Mouse (Mus musculus): ENCODE measurements around the gene Hspbap1. TPM values are rescaled to one million over a fixed set of nuclear protein-coding genes. Genes with fewer than 3 reads are reported as not detected.

Gene Hspbap1
- polyA plus RNA-seq, 1 experiment, result 8.7 TPM

GRCm38 (mm10) chr16:35763590-35764296, 6.4 kb upstream of the Hspbap1 start:
- DNase-seq (ENCODE audit: low spot score), result no peak

- no peak for DNase-seq (ENCODE audit: low spot score)
Observed at GRCm38 (mm10) chr16:35764941-35765340, 5.2 kb upstream of the Hspbap1 start.

GRCm38 (mm10) chr16:35765449-35765848, 4.7 kb upstream of the Hspbap1 start:
- DNase-seq (ENCODE audit: low spot score), result no peak

- DNase-seq (ENCODE audit: low spot score), result no peak
Observed at GRCm38 (mm10) chr16:35766366-35766765, 3.8 kb upstream of the Hspbap1 start.

- no peak for DNase-seq (ENCODE audit: low spot score)
Observed at GRCm38 (mm10) chr16:35768469-35768784, 1.7 kb upstream of the Hspbap1 start.

- peak; percentile 84 for DNase-seq (ENCODE audit: low spot score)
Observed at GRCm38 (mm10) chr16:35768785-35769642, 1.2 kb upstream of the Hspbap1 start, which contains the start of gene Dirc2. Gene Dirc2, minus strand, starts transcription at chr16:35769356.

GRCm38 (mm10) chr16:35771141-35771540, 966 bp downstream of the Hspbap1 start:
- DNase-seq (ENCODE audit: low spot score), result no peak

GRCm38 (mm10) chr16:35771606-35772005, 1.4 kb downstream of the Hspbap1 start:
- no peak for DNase-seq (ENCODE audit: low spot score)

- no peak for DNase-seq (ENCODE audit: low spot score)
Observed at GRCm38 (mm10) chr16:35772598-35772997, 2.4 kb downstream of the Hspbap1 start.

GRCm38 (mm10) chr16:35775835-35776234, 5.7 kb downstream of the Hspbap1 start:
- DNase-seq (ENCODE audit: low spot score), result no peak

GRCm38 (mm10) chr16:35776737-35777136, 6.6 kb downstream of the Hspbap1 start:
- no peak for DNase-seq (ENCODE audit: low spot score)

GRCm38 (mm10) chr16:35777768-35778167, 7.6 kb downstream of the Hspbap1 start:
- no peak for DNase-seq (ENCODE audit: low spot score)

- no peak for DNase-seq (ENCODE audit: low spot score)
Observed at GRCm38 (mm10) chr16:35779681-35780080, 9.5 kb downstream of the Hspbap1 start.

GRCm38 (mm10) chr16:35781096-35781495, 10.9 kb downstream of the Hspbap1 start:
- DNase-seq (ENCODE audit: low spot score), result no peak

- no peak for DNase-seq (ENCODE audit: low spot score)
Observed at GRCm38 (mm10) chr16:35781651-35782050, 11.5 kb downstream of the Hspbap1 start.

- DNase-seq (ENCODE audit: low spot score), result no peak
Observed at GRCm38 (mm10) chr16:35782451-35783206, 12.5 kb downstream of the Hspbap1 start.

- no peak for DNase-seq (ENCODE audit: low spot score)
Observed at GRCm38 (mm10) chr16:35783207-35783573, 13.0 kb downstream of the Hspbap1 start.

- no peak for DNase-seq (ENCODE audit: low spot score)
Observed at GRCm38 (mm10) chr16:35784134-35784725, 14.1 kb downstream of the Hspbap1 start.

GRCm38 (mm10) chr16:35787163-35787562, 17.0 kb downstream of the Hspbap1 start:
- DNase-seq (ENCODE audit: low spot score), result no peak

- DNase-seq (ENCODE audit: low spot score), result no peak
Observed at GRCm38 (mm10) chr16:35787568-35788189, 17.5 kb downstream of the Hspbap1 start.

- no peak for DNase-seq (ENCODE audit: low spot score)
Observed at GRCm38 (mm10) chr16:35788330-35788729, 18.2 kb downstream of the Hspbap1 start.

All from urinary bladder, adult 2 months (tissue).